Mouse (Mus musculus) heart, postnatal 0 days (tissue): ENCODE results near the gene Med17. TPM values are rescaled to one million over a fixed set of nuclear protein-coding genes. Genes with fewer than 3 reads are reported as not detected.

ENCODE experiments used
- ATAC-seq: fragments of 200-750 bp; cut with Nextera tagmentation; 2 replicates; pipeline ENCODE4 v1.8.0; 2017; ENCODE audit warnings: low read depth, moderate number of reproducible peaks, moderate library complexity; ENCODE audit not compliant: insufficient read depth
- DNase-seq: peaks from one replicate; pipeline ENCODE4 v3.0.0-alpha.2; 2016; ENCODE audit warnings: low spot score
- H3K27ac ChIP-seq: fragments of 300-500 bp; sonication (generic); 2 replicates; pipeline ENCODE4 v1.5.1; 2014; ENCODE audit warnings: low read depth, mild to moderate bottlenecking
- H3K27me3 ChIP-seq: fragments of 300-500 bp; sonication (generic); 2 replicates; pipeline ENCODE4 v1.6.1; 2014; ENCODE audit warnings: low read length, mixed read lengths; ENCODE audit not compliant: control insufficient read depth, insufficient read depth
- H3K36me3 ChIP-seq: fragments of 300-500 bp; sonication (generic); replicated peaks from 2 replicates; pipeline ENCODE4 v1.6.1; 2014; ENCODE audit warnings: low read length, mixed read lengths; ENCODE audit not compliant: control insufficient read depth, insufficient read depth
- H3K4me1 ChIP-seq: fragments of 300-500 bp; sonication (generic); 2 replicates; pipeline ENCODE4 v1.6.1; 2014; ENCODE audit warnings: antibody characterized with exemption; ENCODE audit not compliant: control insufficient read depth, insufficient read depth
- H3K4me2 ChIP-seq: fragments of 300-500 bp; sonication (generic); 2 replicates; pipeline ENCODE4 v1.6.1; 2014; ENCODE audit warnings: low read depth, mild to moderate bottlenecking, low read length, moderate library complexity
- H3K4me3 ChIP-seq: fragments of 300-500 bp; sonication (generic); 2 replicates; pipeline ENCODE4 v1.5.1; 2014; ENCODE audit warnings: low read depth, low read length
- H3K9ac ChIP-seq: fragments of 300-500 bp; sonication (generic); replicated peaks from 2 replicates; pipeline ENCODE4 v1.6.1; 2014; ENCODE audit warnings: low read depth, low read length, mixed read lengths
- H3K9me3 ChIP-seq: fragments of 300-500 bp; sonication (generic); replicated peaks from 2 replicates; pipeline ENCODE4 v1.6.1; 2016; ENCODE audit warnings: low read length; ENCODE audit not compliant: control insufficient read depth
- CTCF ChIP-seq: IDR thresholded peaks from 2 replicates; pipeline ENCODE4 v1.5.1; 2016; ENCODE audit warnings: antibody characterized with exemption, control low read depth, low read depth
- EP300 ChIP-seq: IDR thresholded peaks from 2 replicates; pipeline ENCODE4 v1.6.1; 2016; ENCODE audit warnings: antibody characterized with exemption, low read depth
- WGBS: fragments of 180-500 bp; shearing (Covaris S2); extraction: QIAGEN DNeasy Blood & Tissue Kit; methylation state at CpG from one replicate; pipeline ENCODE4 v1.1.7; 2014; 5-methylcytosine and 5-hydroxymethylcytosine counted together
- polyA plus RNA-seq: library from polyadenylated mRNA; unstranded; fragments of >200 nt; fragmentation: Nextera tagmentation; extraction: Ambion mirVana; gene quantifications from 2 replicates; pipeline ENCODE4 v1.2.1, GENCODE M21; 2015
- total RNA-seq: library from RNA; depleted of rRNA; stranded (reverse); fragments of >200 nt; gene quantifications from 2 replicates; pipeline ENCODE4 v1.2.3, GENCODE M21; 2014; ENCODE audit warnings: low replicate concordance

Gene Med17
- total and polyA plus RNA-seq, 2 experiments from 2014 or later: 11.9 to 14.8 TPM

DNA sequence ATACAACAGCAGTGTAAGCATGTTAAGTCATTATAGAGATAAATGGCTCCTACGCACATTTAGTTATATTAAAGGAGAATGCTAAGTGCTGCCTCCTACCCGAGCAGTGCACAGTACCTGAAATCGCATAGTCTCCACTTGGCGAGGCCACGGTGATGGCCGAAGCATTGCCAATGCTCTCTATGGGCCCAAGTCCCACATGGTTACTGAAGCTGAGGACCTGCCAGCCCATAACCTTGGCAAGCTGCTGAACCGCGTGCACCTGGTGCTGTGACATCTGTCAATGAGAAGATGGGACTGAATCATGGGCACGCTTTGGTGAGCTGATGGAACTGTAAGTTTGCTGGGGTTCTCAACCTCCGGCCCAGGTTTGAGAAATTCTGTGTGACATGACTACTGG lies 16.2 kb downstream of the Med17 start:
- no peaks in the 10 kb centered on the region for H3K9me3 ChIP-seq
- H3K4me1 ChIP-seq: no peaks in the 10 kb centered on the region
- H3K27me3 ChIP-seq: no peaks in the 10 kb centered on the region
- no peak overlapping the region for H3K4me2 ChIP-seq
- TF ChIP-seq EP300 (no peak), CTCF (no peak)
- H3K27ac ChIP-seq: no peak overlapping the region
- no peak for ATAC-seq
- WGBS: 96% methylated on average over 10 of the region's 10 CpGs
- peaks cover 81% of the 10 kb centered on the region for H3K36me3 ChIP-seq
- no peak overlapping the region for H3K4me3 ChIP-seq
- no peak overlapping the region for H3K9ac ChIP-seq
- no peak for DNase-seq

GRCm38 (mm10) chr9:15261980-15262379 lies 17.8 kb downstream of the Med17 start:
- ATAC-seq (no peak), DNase-seq (no peak)
- Histone ChIP-seq H3K9me3 (no peaks in the 10 kb centered on the region), H3K4me3 (no peak overlapping the region), H3K9ac (no peak overlapping the region), H3K27me3 (no peaks in the 10 kb centered on the region), H3K4me2 (no peak overlapping the region), H3K36me3 (peaks cover 68% of the 10 kb centered on the region), H3K4me1 (no peaks in the 10 kb centered on the region), H3K27ac (no peak overlapping the region)
- WGBS: 92% methylated on average over 8 of the region's 8 CpGs
- TF ChIP-seq CTCF (no peak), EP300 (no peak)

GRCm38 (mm10) chr9:15256214-15256613 lies 23.5 kb downstream of the Med17 start:
- no peak overlapping the region for H3K9ac ChIP-seq

DNA sequence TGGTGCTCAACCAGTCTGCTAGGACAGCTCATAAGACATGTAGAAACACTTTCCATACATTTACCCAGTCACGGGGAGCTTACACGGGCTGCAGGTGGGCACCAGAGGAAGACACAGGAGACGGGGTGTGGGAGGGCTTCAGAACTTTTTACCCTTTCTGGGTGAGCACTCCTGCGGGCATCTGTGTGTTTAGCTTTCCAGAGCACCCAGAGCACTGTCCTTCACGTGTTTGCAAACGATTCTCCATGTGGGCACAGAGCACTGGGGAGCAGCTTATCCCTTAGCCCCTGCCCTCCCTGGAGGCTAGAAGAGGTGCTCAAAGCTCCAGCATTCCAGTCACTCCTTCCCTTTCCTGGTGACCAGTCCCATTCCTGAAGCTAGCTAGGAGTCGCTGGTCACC lies 25.2 kb downstream of the Med17 start:
- no peak overlapping the region for H3K27ac ChIP-seq
- no peak for DNase-seq
- H3K36me3 ChIP-seq: no peaks in the 10 kb centered on the region
- TF ChIP-seq EP300 (no peak), CTCF (no peak)
- no peak overlapping the region for H3K4me3 ChIP-seq
- ATAC-seq: no peak
- no peaks in the 10 kb centered on the region for H3K9me3 ChIP-seq
- H3K4me2 ChIP-seq: no peak overlapping the region
- 78% methylated on average over 7 of the region's 7 CpGs for WGBS
- H3K4me1 ChIP-seq: no peaks in the 10 kb centered on the region
- no peak overlapping the region for H3K9ac ChIP-seq
- no peaks in the 10 kb centered on the region for H3K27me3 ChIP-seq

More at GRCm38 (mm10) chr9:15256214-15256613, 23.5 kb downstream of the Med17 start:
- Histone ChIP-seq H3K4me1 (no peaks in the 10 kb centered on the region), H3K27ac (no peak overlapping the region), H3K9me3 (no peaks in the 10 kb centered on the region), H3K4me2 (no peak overlapping the region), H3K4me3 (no peak overlapping the region), H3K36me3 (peaks cover 10% of the 10 kb centered on the region), H3K27me3 (no peaks in the 10 kb centered on the region)
- 74% methylated on average over 3 of the region's 3 CpGs for WGBS
- TF ChIP-seq CTCF: no peak
- TF ChIP-seq EP300: no peak
- ATAC-seq (no peak), DNase-seq (no peak)

DNA sequence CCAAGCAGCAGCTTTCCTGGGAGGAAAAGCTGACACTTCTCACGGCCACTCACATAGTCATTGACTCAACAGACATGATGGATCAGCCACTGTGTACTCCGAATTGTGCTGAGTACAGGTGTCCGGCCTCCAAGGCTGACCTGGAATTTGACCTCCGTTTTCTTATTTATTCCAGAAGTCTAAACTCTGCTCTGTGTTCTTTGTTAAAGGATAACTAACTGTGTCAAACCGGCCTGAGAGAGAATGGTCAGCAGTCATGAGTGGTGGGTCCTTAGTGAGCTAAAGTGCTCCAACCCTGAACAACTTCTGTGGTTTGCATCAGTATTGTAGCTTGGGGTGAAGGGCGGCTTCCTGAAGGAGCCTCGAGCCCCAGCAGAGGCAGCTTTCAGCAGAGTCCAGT lies 27.5 kb downstream of the Med17 start:
- Histone ChIP-seq H3K4me1 (no peaks in the 10 kb centered on the region), H3K27ac (no peak overlapping the region), H3K4me2 (no peak overlapping the region), H3K36me3 (no peaks in the 10 kb centered on the region), H3K9me3 (no peaks in the 10 kb centered on the region), H3K27me3 (no peaks in the 10 kb centered on the region), H3K9ac (no peak overlapping the region), H3K4me3 (no peak overlapping the region)
- 76% methylated on average over 7 of the region's 7 CpGs for WGBS
- ATAC-seq: no peak
- DNase-seq: no peak
- TF ChIP-seq CTCF: no peak
- TF ChIP-seq EP300: no peak

- H3K4me2 ChIP-seq: no peak overlapping the region
- DNase-seq (no peak), ATAC-seq (peak; percentile 47; the same call in 1 of the 2 replicates)
- no peaks in the 10 kb centered on the region for H3K4me1 ChIP-seq
- no peaks in the 10 kb centered on the region for H3K36me3 ChIP-seq
- H3K9me3 ChIP-seq: no peaks in the 10 kb centered on the region
- H3K27ac ChIP-seq: no peak overlapping the region
- H3K4me3 ChIP-seq: no peak overlapping the region
- 40% methylated on average over 7 of the region's 7 CpGs for WGBS
- no peak overlapping the region for H3K9ac ChIP-seq
- no peaks in the 10 kb centered on the region for H3K27me3 ChIP-seq
- TF ChIP-seq CTCF: no peak
- TF ChIP-seq EP300: no peak
Observed at GRCm38 (mm10) chr9:15250376-15250775, 29.4 kb downstream of the Med17 start.
